Mouse (Mus musculus) liver, embryonic 16.5 days (tissue): ENCODE measurements around the gene Usp29. TPM values are rescaled to one million over a fixed set of nuclear protein-coding genes. Genes with fewer than 3 reads are reported as not detected.
A peak's percentile ranks its signal among the peaks of the same experiment; 100 is the strongest.

Source experiments
- ATAC-seq: fragments of 200-750 bp; cut with Nextera tagmentation; 2 replicates; pipeline ENCODE4 v1.8.0; 2017; ENCODE audit warnings: low read depth, mild to moderate bottlenecking, moderate number of reproducible peaks, moderate library complexity
- H3K27ac ChIP-seq: fragments of 300-500 bp; sonication (generic); 2 replicates; pipeline ENCODE4 v1.5.1; 2014; ENCODE audit warnings: mild to moderate bottlenecking, low read length
- H3K27me3 ChIP-seq: fragments of 300-500 bp; sonication (generic); 2 replicates; pipeline ENCODE4 v1.6.1; 2014; ENCODE audit warnings: low read depth, low read length, mixed read lengths; ENCODE audit not compliant: control insufficient read depth, insufficient read depth
- H3K36me3 ChIP-seq: fragments of 300-500 bp; sonication (generic); 2 replicates; pipeline ENCODE4 v1.6.1; 2014; ENCODE audit warnings: mild to moderate bottlenecking; ENCODE audit not compliant: control insufficient read depth, insufficient read depth
- H3K4me1 ChIP-seq: fragments of 300-500 bp; sonication (generic); 2 replicates; pipeline ENCODE4 v1.6.1; 2014; ENCODE audit warnings: low read depth, low read length, mixed read lengths; ENCODE audit not compliant: control insufficient read depth
- H3K4me2 ChIP-seq: fragments of 300-500 bp; sonication (generic); 2 replicates; pipeline ENCODE4 v1.6.1; 2014; ENCODE audit warnings: low read depth, low read length, mixed read lengths
- H3K4me3 ChIP-seq: fragments of 300-500 bp; sonication (generic); 2 replicates; pipeline ENCODE4 v1.5.1; 2014; ENCODE audit warnings: low read depth, mild to moderate bottlenecking, low read length
- H3K9ac ChIP-seq: fragments of 300-500 bp; sonication (generic); 2 replicates; pipeline ENCODE4 v1.6.1; 2014; ENCODE audit warnings: low read depth, low read length
- H3K9me3 ChIP-seq: fragments of 300-500 bp; sonication (generic); replicated peaks from 2 replicates; pipeline ENCODE4 v1.6.1; 2016; ENCODE audit warnings: low read length; ENCODE audit not compliant: control insufficient read depth
- WGBS: fragments of 180-500 bp; shearing (Covaris S2); extraction: QIAGEN DNeasy Blood & Tissue Kit; methylation state at CpG from one replicate; pipeline ENCODE4 v1.1.7; 2014; ENCODE audit not compliant: insufficient replicate concordance; 5-methylcytosine and 5-hydroxymethylcytosine counted together
- polyA plus RNA-seq: library from polyadenylated mRNA; unstranded; fragments of >200 nt; fragmentation: Nextera tagmentation; extraction: Ambion mirVana; gene quantifications from 2 replicates; pipeline ENCODE4 v1.2.1, GENCODE M21; 2015

Usp29 gene
- polyA plus RNA-seq, 1 experiment from 2014 or later = 2.0 TPM

DNA sequence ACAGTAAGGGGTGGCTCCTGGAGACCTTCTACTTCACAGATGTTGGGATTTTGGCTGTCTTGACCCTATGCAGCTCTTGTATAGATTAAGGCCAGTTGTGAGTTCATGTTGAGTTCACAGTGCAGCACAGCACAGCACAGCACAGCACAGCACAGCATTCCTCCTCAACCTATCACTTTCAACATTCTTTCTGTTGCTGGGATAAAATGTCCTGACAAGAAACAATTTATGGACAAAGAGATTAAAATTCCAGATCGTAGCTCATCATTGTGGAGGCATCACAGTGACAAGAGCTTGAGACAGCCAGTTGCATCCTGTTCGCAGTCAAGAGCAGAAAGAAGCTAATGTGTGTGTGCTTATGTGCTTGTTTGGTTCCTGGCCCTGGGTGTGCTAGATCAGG is 93.3 kb downstream of the Usp29 start:
- ATAC-seq = no peak
- Histone ChIP-seq H3K9me3 (no peaks in the 10 kb centered on the region), H3K4me1 (no peaks in the 10 kb centered on the region), H3K4me3 (no peak overlapping the region), H3K9ac (no peak overlapping the region), H3K36me3 (no peaks in the 10 kb centered on the region), H3K4me2 (no peak overlapping the region), H3K27ac (no peak overlapping the region), H3K27me3 (no peaks in the 10 kb centered on the region)
- WGBS = 58% methylated on average over 2 of the region's 2 CpGs

DNA sequence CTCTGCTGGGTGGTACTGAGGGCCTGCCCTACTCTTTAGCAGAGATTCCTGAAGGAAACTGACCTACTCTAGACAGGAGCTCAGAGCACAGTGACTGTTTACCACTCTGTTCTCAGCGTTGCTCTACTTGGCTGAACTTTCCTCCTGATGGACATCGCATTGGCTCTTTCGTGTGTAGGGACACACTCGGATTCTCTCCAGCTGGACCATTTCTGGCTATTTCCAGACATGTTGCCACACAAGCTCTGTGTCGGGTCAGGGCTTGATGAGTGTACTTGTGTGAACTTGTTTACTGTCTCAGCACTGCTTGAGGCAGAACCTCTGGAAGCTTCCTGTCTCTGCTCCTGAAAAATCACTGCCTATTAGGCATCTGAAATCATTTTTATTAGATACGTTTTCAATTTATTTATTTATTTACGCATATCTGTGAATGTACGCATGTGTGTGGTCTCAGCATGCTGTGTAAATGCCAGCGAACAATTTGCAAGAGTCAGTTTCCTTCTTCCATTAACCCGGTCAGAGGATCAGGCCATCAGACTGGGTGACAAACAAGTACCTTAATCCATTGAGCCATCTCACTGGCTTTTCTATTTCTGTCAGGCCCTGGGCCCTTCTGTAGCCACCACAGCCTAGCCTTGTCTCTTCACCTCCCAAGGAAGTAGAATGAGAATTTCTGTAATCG is 95.7 kb downstream of the Usp29 start:
- H3K27me3 ChIP-seq = no peaks in the 10 kb centered on the region
- H3K9me3 ChIP-seq = no peaks in the 10 kb centered on the region
- H3K4me1 ChIP-seq = no peaks in the 10 kb centered on the region
- no peak overlapping the region for H3K27ac ChIP-seq
- WGBS = 63% methylated on average over 11 of the region's 11 CpGs
- no peak overlapping the region for H3K9ac ChIP-seq
- no peak overlapping the region for H3K4me3 ChIP-seq
- no peaks in the 10 kb centered on the region for H3K36me3 ChIP-seq
- 0 out of 2 replicates have a peak, but pooled peaks have one; percentile 41 for ATAC-seq
- no peak overlapping the region for H3K4me2 ChIP-seq

DNA sequence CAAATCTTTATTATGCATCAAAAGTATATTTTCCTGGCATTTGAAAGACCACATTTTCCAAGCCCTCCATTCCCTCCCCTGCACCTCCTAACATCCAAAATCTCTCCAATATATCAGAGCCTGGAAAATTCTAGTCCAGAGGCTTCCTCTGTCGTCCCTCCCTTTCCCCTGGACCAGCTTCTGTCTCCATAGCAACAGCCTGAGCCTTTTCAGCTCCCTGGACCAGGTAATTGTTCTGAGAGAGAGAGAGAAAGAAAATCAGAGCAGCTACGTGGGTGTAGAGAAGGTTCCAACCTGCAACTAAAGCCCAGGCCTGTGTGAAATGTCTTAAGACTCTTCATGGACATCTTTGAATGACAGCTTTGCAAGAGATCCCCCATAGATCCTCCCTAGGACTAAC is 98.8 kb downstream of the Usp29 start:
- Histone ChIP-seq H3K9ac (no peak overlapping the region), H3K4me3 (no peak overlapping the region), H3K36me3 (no peaks in the 10 kb centered on the region), H3K4me2 (no peak overlapping the region), H3K27ac (no peak overlapping the region), H3K27me3 (no peaks in the 10 kb centered on the region), H3K9me3 (no peaks in the 10 kb centered on the region), H3K4me1 (no peaks in the 10 kb centered on the region)
- ATAC-seq = no peak
- 16% methylated on average over 2 of the region's 2 CpGs for WGBS

DNA sequence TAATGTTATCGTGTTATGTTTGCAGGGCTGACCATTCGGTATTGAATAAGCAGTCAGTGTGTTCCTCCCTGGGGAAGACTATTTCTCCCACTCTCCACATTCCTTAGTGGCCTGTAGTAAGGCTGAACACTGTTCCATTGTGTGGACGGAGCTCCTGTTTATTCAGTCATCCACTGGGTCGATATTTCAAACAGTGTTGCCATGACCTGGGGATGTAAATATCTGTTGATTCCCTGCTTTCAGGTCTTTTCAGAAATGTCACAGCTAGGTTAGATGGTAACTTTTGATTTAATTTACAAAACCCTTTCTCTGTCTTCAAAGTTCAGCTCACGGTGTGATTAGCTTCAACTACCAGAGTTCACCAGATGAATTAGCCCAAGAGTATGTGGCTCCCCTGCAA is 104.6 kb downstream of the Usp29 start:
- no peak overlapping the region for H3K27ac ChIP-seq
- no peaks in the 10 kb centered on the region for H3K27me3 ChIP-seq

DNA sequence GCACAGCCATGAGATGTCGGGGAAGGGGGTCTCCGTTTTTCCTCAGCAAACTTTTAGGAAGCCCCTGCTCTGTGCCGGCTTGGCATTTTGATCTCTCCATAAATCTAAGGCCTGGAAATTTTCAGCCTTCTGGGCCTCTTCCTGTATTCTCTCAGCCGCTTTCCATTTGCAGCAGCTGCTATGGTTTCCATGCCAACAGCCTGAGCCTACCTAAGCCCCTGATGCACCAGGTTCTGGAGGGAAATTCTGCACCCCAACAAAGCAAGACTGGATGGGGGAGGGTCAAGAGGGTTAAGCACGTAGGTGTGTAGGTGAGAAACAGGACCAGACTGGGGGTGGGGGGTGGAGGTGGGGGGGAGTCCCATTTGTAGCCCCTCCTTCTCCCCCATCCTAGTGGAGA is 105.0 kb downstream of the Usp29 start:
- Histone ChIP-seq H3K4me1 (no peaks in the 10 kb centered on the region; the same call in 1 of the 2 replicates), H3K9ac (no peak overlapping the region), H3K4me2 (no peak overlapping the region), H3K36me3 (no peaks in the 10 kb centered on the region), H3K9me3 (no peaks in the 10 kb centered on the region), H3K27ac (no peak overlapping the region), H3K4me3 (no peak overlapping the region), H3K27me3 (no peaks in the 10 kb centered on the region)
- no peak for ATAC-seq
- 20% methylated on average over 5 of the region's 5 CpGs for WGBS

More for the DNA sequence above, 104.6 kb downstream of the Usp29 start:
- Histone ChIP-seq H3K9ac (no peak overlapping the region), H3K4me2 (no peak overlapping the region), H3K9me3 (no peaks in the 10 kb centered on the region), H3K36me3 (no peaks in the 10 kb centered on the region), H3K4me3 (no peak overlapping the region), H3K4me1 (no peaks in the 10 kb centered on the region; the same call in 1 of the 2 replicates)
- peak; percentile 63; the same call in 1 of the 2 replicates for ATAC-seq
- 42% methylated on average over 5 of the region's 5 CpGs for WGBS

DNA sequence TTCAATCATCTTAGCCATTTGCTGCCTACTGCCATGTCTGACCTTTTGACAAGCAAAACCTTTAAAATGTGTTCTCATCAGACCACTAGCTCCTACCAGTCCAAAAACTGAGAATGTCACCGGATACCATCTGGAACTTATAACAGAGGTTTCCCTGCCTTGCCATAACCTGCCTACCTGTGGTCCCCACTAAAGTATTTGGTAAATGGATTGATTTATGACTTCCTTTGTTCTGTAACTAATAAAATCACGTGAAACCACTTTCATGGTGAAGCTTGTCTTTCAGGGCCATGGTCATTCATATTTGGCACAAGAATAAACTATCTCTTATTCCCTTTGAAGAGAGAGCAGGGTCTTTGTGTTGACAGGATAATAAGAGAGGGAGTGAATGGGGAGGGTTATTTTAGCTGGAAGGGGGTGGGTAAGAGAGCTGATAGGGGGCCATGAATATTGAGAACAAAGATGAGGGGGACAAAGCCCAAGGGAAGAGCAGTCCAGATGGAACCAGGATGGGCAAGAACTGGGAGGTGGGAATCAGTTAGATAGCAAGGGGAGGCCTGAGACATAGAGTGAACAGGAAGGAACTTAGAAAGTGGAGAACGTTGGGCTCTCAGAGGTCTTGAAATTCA is 107.0 kb downstream of the Usp29 start:
- no peaks in the 10 kb centered on the region for H3K36me3 ChIP-seq
- 38% methylated on average over 3 of the region's 3 CpGs for WGBS
- H3K9me3 ChIP-seq = no peaks in the 10 kb centered on the region
- H3K9ac ChIP-seq = no peak overlapping the region
- H3K4me3 ChIP-seq = no peak overlapping the region
- H3K27me3 ChIP-seq = no peaks in the 10 kb centered on the region
- peak overlapping the region; percentile 37 for H3K27ac ChIP-seq
- no peak for ATAC-seq
- no peaks in the 10 kb centered on the region; the same call in 1 of the 2 replicates for H3K4me1 ChIP-seq
- H3K4me2 ChIP-seq = no peak overlapping the region

DNA sequence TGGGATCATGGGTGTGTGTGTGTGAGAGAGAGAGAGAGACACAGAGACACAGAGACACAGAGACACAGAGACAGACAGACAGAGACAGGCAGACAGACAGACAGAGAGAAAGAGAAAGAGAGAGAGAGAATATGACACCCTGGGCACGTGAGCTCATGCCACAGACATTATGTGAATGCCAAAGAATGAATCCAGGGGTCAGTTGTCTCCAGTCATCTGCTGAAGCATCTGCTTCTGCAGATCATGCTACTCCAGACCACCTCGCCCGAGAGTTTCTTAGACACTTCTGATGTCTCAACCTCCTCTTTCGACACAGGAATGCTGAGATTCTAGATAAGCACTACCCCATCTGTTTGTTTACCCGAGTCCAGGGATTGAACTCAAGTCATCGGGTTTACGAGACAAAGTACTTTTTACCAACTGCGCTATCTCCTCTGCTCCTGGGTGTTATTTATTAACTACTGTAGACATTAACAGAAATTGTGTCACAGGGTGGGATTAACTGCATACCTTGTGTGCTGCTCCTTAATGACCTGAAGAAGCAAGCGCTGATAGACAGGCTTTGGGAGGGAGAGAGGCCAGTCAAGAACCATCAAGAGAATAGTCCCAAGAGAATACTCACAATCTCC is 107.7 kb downstream of the Usp29 start:
- peak; percentile 80 for ATAC-seq
- Histone ChIP-seq H3K36me3 (no peaks in the 10 kb centered on the region), H3K4me1 (no peaks in the 10 kb centered on the region; the same call in 1 of the 2 replicates), H3K9ac (no peak overlapping the region), H3K9me3 (no peaks in the 10 kb centered on the region), H3K27me3 (no peaks in the 10 kb centered on the region), H3K27ac (peak overlapping the region; percentile 77), H3K4me2 (no peak overlapping the region), H3K4me3 (no peak overlapping the region)
- WGBS = 44% methylated on average over 9 of the region's 9 CpGs

DNA sequence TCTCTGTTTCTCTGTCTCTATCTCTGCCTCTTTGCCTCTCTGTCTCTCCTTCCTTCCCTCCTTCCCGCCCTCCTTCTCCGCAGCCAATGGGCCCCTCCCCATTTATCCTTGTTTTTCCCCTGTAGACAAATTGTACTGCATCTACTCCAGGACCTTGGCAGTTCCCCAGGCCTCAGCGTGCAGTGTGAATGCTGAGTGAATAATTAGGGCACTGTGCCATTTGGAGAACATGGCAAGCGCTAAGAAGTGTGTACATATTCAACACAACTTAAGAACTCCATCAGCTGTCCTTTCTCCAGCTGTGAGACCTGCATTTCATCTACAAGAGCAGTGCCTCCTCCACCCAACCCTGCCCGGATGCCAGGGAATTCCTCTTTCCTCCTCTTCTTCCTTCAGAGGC is 110.5 kb downstream of the Usp29 start:
- Histone ChIP-seq H3K4me2 (no peak overlapping the region), H3K27me3 (no peaks in the 10 kb centered on the region), H3K4me3 (no peak overlapping the region), H3K36me3 (no peaks in the 10 kb centered on the region), H3K9ac (no peak overlapping the region), H3K27ac (no peak overlapping the region), H3K4me1 (no peaks in the 10 kb centered on the region; the same call in 1 of the 2 replicates), H3K9me3 (no peaks in the 10 kb centered on the region)
- 65% methylated on average over 5 of the region's 5 CpGs for WGBS
- no peak for ATAC-seq

DNA sequence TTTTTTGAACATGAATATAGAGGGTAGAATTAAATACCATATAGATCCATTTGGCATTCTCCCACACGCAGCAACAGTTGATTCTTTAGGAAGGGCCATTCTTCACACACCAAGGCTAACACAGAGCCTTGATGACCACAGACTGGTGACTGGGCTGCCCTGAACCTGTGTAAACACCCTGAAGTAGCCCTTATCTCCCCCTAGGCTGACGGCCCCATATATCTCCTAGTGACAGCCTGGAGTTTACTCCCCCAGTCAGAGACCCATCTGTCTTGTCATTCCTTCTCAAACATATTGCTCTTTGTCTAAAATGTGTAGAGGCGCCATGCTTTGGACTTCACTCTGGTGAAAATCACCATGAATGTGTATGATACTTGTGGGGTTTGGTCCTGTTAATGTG is 119.1 kb downstream of the Usp29 start:
- Histone ChIP-seq H3K9ac (no peak overlapping the region), H3K9me3 (no peaks in the 10 kb centered on the region), H3K4me3 (no peak overlapping the region), H3K4me2 (no peak overlapping the region), H3K27ac (no peak overlapping the region), H3K4me1 (no peaks in the 10 kb centered on the region), H3K27me3 (no peaks in the 10 kb centered on the region), H3K36me3 (no peaks in the 10 kb centered on the region)
- WGBS = 56% methylated on average over 3 of the region's 3 CpGs
- ATAC-seq = no peak
